Mouse (Mus musculus): ENCODE results near the gene Bach1. TPM values are rescaled to one million over a fixed set of nuclear protein-coding genes. Genes with fewer than 3 reads are reported as not detected.
A peak's percentile ranks its signal among the peaks of the same experiment; 100 is the strongest.
"Not testable (repeated sequence)": the region's sequence is repeated elsewhere in the genome, so short reads cannot be mapped to it uniquely, and the experiment has no call there.

Gene Bach1
- total RNA-seq, 2 experiments from 2014 or later, result 27.9 to 29.5 TPM

DNA sequence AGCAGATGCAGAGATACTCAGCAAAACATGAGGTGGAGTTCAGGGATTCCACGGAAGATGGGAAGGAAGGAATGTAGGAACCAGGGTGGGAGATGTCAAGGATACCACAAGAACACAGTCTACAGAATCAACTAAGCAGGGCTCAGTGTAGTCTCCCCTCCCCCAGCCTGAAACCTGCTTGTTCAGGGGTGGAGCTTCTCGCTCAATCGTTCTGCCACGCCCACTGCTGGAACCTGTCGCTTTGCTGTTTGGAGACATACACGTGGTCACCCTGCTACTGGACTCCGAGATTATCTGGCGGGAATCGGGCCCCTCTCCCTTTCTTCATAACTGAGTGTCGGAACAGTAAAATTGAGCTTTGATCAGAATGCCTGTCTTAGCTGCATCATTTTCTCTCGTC, 20.1 kb upstream of the Bach1 start:
- intact Hi-C loops (cut with DNase I), result no loop called here
- no peak for DNase-seq

DNA sequence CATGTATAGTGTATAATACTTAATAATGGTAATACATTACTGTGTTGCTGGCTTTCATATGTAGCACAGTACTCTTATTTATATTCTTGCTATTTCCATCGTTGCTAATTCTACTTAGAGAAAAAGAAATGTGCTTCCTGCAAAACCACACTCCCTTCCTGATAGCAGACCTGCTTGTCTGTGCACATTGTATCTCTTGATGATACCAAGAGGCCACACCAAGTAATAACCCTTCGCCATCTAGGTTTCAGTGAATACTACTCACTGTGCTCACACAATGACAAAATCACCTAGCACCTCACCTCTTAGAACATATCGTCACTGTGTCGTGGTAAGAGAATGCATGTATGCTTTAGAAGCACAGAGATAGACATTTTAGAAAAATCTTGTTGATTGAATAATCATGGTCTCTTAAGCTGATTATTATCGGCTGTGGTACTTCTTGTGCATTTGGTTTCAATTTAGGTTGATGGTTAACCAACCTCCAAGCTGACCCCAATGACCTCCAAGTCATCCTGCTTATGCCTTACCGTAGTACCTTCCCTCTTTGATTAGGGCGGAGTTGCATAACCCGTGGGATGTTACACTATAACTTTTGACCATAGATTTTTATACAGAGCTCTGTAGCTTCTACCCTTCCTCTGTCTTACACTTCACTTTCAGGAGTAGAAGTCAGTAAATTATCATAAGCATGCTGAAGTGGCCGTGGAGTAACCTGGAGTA, 17.7 kb upstream of the Bach1 start:
- DNase-seq, result no peak
- intact Hi-C loops (cut with DNase I), result no loop called here

DNA sequence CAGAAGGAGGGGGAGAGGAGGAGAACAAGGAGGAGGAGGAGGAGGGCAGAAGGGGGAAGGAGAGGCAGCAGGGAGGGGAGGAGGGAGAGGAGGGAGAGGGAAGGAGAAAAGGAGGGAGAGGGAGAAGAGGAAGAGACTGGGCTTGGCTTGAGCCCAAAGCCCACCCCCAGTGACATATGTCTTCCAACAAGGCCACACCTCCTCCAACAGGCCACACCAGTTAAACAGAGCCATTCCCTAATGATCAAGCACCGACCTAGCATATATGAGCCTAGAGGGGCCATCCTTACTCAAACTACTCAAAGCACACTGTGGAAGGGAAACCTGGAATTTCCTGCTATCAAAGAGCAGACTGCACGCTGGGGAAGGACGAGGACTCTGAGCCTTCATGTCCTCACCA, 16.9 kb upstream of the Bach1 start:
- DNase-seq, result no peak
- intact Hi-C loops (cut with DNase I), result no loop called here

DNA sequence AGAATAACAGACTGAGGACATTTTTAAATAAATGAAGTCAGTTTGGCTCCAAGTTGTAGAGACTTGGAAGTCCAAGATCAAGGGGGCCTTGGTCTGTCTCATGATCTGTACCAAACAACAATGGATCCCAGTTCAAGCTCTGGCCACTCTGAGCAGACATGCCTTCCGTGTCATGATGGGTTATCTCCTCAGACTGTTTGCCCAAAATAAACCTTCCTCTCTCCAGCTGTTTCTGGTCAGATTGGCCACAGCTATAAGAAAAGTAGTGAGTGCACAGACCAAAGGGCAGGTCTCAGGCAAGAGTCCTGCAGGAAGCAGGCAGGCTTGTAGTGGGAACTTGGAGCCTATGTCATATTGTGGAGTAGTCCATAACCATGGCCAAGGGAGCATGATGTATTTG, 12.3 kb upstream of the Bach1 start:
- intact Hi-C loops (cut with DNase I), result no loop called here
- DNase-seq, result no peak

DNA sequence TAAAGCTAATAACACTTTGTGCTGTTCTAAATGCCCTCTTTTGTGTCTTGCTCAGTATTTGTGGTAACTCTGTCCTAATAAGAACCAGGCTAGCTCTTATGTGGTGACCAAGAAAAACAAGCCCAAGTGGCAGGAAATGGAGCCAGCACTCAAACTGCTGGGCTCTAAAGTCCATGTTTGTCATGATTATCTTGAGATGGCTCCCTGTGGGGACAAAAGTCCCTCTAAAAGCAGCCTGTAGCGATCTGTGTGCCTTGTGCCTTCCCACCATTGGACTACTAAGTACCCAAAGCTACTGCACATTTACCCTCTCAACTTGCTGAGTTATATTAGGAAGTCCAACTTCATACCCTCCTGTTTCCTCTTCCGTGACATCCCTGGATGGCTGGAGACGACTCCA, 11.4 kb upstream of the Bach1 start:
- DNase-seq, result no peak
- intact Hi-C loops (cut with DNase I), result no loop called here

DNA sequence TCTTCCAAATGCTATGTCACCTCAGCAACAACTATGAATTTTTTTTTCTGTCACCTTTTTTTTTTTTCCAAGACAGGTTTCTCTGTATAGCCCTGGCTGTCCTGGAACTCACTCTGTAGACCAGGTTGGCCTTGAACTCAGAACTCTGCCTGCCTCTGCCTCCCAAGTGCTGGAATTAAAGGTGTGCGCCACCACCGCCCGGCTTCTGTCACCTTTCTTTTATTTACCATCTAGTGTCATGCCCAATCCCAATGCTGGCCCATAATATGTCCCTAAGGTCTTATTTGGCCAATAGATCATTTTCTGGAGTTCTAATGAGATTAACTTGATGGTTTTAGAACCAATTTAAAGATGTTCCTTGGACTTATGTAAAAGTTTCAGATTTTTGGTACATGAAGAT, 10.4 kb upstream of the Bach1 start:
- intact Hi-C loops (cut with DNase I), result loop anchor here (2.0 kb wide), 1 partner anchor 14 kb away; no protein-coding TSS in a partner anchor
- DNase-seq, result not testable (repeated sequence)

DNA sequence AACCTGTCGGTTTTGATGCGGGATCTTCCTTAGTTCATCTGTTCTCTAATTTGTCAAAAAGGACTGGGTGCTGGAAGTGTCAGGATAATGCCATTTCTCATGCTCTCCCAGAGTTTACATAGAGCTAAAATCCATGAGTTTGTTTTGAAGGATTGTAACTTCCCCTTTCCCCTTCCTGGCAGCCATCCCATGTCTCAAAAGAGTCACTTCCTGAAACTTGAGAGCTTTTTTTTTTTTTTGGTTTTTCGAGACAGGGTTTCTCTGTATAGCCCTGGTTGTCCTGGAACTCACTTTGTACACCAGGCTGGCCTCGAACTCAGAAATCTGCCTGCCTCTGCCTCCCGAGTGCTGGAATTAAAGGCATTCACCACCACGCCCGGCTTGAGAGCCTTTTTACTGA, 9.9 kb upstream of the Bach1 start:
- intact Hi-C loops (cut with DNase I), result loop anchor here (2.0 kb wide), 1 partner anchor 14 kb away; no protein-coding TSS in a partner anchor
- DNase-seq, result peak; percentile 43 to 48

DNA sequence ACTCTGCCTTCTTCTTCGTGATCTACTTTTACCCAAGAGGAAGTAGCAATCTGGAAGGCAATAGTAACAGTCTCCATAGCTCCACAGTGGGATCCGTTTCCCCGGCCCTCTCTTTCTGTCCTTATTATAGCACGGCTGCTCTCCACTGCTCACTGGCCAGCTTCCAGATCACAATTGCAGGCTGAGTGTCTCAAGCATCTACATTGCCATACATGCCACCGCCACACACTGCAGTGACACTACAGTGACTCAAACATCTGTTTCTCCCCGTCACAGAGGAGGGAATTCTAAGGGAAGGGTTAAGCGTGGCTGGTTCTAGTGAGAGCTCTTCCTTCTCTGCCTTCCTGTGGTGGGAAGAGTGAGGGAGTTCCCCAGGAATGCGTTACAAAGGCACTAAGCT, 9.5 kb upstream of the Bach1 start:
- DNase-seq, result peak; percentile 63 to 70
- intact Hi-C loops (cut with DNase I), result loop anchor here (2.0 kb wide), 1 partner anchor 14 kb away; no protein-coding TSS in a partner anchor

DNA sequence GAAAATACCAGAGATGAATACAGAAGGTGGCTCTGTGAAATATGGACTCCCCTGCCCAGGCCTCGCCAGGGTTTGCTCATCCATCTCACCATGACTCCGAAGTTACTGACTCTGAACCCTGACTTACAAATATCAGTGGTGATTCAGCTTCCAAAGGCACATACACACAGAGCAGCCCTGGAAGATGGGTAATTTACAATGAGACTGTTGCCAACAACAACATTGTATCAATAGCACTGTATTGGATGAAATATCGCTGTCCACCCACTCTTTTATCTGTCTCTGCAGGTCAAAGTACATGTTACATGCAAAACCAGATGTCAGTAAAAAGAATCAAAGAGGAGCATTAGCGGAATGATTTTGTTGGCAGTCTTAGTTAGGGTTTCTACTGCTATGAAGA, 8.2 kb upstream of the Bach1 start:
- no peak for DNase-seq
- intact Hi-C loops (cut with DNase I), result no loop called here

DNA sequence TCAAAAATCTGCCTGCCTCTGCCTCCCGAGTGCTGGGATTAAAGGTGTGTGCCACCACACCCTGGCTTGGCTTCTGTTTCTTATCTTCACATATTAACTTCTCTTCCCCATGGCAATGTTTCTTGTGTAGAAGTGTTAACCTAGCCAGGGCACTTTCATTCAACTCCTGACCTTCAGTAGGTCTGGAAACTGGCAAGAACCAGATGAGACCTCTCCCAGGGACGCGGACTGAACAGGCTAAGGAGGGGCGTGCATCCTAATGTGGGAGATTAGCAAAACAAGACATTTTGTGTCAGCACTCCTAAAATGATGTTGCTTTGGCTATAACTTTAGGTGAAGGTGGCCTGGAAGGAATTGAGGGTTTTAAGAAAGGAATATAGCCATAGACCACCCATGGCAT, 7.6 kb upstream of the Bach1 start:
- intact Hi-C loops (cut with DNase I), result no loop called here
- DNase-seq, result no peak

DNA sequence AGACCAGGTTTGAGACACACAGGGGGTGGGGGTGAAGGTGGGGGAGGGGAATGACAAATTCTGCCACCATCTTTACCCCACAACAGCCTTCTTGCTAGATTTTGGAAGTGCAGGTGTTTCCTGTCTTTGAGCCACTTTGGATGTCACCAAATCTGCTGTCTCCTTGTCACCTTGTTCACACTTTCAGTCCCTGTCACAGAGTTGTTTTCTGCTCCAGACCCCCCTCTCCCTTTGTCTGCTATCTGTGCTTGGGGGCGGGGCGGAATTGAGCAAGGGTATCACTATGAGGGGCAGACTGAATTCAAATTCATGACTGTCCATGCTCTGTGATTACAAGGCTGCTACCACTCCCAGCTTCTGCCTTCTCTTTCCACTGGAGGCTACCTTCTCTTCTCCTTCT, 6.2 kb upstream of the Bach1 start:
- DNase-seq, result no peak
- intact Hi-C loops (cut with DNase I), result no loop called here

DNA sequence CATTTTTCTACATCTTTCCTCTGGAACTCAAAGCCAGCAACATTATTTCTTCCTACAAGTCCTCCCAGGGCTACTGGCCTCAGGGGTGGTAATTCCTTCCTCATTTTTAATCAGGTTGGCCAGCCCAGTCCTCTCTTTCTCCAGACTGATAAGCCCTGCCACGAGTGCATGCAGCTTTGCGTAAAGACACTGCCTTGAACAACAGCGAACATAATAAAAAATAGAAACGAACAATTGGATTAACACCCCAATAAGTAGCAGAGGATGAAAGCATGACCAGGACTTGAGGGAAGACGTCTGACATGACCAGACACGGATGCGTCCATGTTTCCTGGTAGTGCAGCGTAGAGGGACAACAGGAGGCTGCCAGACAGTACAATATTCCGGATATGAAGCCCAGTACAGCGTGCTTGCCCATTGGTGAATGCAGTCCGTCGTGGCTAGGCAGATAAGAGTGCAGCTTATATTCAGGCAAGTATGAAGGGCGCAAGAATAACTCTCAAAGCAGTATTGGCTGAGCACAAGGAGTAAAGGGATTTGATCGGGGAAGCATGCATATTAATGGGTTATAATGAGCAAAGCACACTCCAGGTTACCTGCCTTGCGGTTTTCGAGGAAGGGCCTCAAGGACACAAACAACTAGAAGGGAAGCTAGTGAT, 909 bp upstream of the Bach1 start:
- intact Hi-C loops (cut with DNase I), result loop anchor here (5.0 kb wide), 3 partner anchors 36 to 201 kb away; partner anchors contain the start of gene Cct8

DNA sequence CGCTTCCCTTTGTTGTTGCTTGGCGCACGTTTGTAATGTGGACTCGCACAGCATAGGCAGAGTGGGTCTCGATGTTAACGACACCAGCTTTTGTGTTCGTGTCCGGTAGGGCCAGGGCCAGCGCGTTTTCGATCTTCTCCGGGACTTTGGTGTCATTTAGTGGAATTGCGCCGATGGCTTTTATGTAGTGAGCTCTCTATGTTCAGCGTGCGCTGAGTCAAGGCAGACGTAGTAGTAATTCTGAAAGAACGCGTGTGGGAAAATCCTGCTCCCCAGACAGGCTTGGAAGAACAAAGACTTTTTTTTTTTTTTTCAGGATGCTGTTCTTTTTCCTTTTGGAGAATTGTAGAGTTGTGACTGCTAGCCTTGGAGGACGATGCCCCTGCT, 554 bp downstream of the Bach1 start:
- peak in 1 of 2 experiments; percentile 74 for DNase-seq
- intact Hi-C loops (cut with DNase I), result loop anchor here (5.0 kb wide), 3 partner anchors 37 to 202 kb away; partner anchors contain the start of gene Cct8

More for the DNA sequence above, 909 bp upstream of the Bach1 start:
- DNase-seq, result peak; percentile 18 to 34

DNA sequence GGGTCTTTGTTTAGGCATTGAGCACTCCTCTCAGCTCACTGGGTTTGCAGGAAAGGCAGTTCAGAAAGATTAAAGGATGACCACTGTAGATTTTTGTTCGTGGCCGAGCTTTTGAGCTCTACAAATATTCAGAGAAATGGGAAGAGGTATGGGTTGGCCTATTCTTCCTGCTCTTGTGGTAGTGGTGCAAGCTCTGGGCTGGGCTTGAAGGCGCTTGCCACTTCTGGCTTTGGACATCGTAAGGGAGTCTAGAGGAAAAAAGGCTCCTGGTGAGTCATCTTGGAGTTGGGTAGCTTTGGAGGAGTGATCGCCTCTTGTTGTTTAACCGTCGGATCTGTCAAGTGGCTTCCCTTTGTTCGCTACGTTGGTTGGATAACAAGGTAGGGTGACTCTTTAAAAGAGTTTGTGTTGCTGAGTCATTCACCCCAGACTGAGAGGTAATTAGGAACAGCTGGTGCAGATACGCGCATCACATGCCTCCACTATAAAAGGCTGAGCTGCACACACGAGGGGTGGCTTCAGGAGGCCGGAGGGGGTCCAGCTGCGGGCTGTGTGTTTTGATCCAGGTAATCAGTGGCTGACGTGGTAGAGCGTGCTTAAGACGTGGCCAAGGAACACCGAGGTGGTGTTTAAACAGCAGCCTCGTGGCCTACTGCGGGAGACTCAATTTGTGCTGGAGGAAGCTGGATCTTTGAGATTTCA, 1.1 kb downstream of the Bach1 start:
- intact Hi-C loops (cut with DNase I), result loop anchor here (5.0 kb wide), 3 partner anchors 38 to 203 kb away; partner anchors contain the start of gene Cct8
- DNase-seq, result peak; percentile 71 to 75

DNA sequence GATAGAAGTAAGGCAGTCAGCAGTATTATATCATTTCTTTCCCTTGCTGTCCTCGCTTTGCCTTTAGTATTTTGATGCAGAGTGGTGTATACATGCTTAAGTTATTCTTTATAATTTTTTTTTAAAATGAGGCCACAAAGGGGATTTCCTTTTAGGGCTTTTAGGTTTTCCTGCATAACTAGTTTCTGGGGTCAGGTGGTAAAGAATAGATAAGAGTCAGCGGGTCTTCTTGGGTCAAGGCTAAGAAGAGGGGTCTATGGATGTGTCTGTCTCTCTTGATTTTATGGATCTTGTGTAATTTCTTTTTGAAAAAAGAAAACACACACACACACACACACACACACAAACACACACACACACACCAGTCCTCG, 1.6 kb downstream of the Bach1 start:
- intact Hi-C loops (cut with DNase I), result no loop called here

DNA sequence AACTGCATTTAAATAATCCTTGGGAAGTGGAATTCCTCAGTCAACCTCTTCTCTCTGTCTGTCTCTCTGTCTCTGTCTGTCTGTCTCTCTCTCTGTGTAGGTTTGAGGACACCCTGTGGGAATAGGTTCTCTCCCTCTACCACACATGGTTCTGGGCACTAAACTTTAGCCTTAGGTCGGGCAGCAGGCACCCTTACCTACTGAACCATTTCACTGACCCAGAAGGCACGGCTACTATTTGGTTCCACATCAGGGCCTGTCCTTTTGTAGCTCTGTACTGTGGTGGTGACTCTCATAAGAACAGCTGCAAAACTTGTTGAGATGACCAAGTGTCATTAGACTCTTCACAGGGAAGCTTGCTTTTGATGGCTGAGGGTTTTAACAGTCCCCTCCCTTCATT, 3.1 kb downstream of the Bach1 start:
- no peak for DNase-seq
- intact Hi-C loops (cut with DNase I), result no loop called here

More for the DNA sequence above, 1.6 kb downstream of the Bach1 start:
- no peak for DNase-seq

DNA sequence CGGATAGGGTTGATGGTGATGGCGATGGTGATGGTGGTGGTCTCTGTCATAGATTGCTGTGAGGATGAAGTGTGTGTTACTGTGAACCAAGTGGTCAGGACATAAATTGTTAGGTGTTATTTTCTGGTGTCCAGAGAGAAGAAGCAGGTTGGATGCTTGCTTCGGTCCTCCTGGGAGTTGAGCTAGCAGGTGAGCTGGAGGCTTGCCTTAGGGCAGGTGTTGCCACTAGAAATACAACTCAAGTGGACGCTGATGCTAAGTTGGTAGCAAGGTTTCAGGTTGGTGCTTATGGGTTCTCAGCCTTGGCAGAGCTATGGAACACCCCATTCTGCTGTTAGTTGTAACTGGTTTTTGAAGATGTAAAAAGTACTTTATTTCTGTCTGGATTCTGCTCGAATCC, 4.1 kb downstream of the Bach1 start:
- intact Hi-C loops (cut with DNase I), result no loop called here

DNA sequence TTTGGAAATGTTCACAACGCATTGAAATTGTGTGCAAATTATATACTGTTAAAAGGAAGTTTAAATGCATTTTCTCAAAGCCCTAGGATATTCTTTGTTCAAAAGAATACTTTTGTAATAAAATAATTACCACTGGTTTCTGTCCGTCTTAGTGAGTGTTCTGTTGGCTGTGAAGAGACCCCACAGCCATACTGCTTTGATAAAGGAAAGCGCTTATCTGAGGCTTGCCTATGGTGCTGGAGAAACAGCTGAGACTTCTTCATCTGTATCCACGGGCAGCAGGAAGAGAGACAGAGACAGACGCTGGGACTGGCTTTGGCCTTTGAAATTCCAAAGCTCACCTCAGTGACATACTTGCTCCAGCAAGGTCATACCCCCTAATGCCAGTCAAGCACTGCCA, 5.5 kb downstream of the Bach1 start:
- DNase-seq, result no peak
- intact Hi-C loops (cut with DNase I), result no loop called here

More for the DNA sequence above, 4.1 kb downstream of the Bach1 start:
- no peak for DNase-seq

DNA sequence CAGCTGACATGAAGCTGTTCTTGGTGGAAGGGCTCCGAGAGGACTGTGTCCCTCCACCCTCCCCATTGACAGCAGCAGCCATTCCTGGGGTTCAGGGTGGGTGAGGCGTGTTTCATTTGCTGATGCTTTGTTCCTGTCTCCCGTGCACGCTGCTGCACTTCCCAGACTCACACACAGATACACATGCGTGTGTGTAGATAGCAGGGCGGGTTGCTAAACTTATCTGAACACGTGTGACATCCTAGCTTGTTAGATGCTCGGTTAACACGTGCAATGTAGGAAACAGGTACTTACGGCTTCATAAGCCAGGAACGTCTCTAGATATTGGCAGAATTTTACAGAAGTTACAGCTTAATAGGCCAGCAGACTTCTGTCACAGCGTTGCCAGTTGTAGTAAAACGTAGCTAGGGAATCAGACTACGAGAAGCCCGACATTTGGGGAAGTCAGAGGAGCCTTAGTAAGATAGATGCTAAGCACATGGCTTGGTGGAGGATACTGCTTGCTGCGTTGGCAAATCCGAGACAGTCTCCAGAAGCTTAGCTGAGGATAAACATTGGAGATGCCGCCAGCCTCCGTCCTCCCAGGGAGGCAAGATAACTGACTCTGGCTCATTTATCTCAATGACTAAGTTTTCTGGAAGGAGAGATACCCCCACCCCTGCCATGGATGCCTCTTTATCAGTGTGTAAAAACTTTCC, 7.3 kb downstream of the Bach1 start:
- no peak for DNase-seq
- intact Hi-C loops (cut with DNase I), result no loop called here

DNA sequence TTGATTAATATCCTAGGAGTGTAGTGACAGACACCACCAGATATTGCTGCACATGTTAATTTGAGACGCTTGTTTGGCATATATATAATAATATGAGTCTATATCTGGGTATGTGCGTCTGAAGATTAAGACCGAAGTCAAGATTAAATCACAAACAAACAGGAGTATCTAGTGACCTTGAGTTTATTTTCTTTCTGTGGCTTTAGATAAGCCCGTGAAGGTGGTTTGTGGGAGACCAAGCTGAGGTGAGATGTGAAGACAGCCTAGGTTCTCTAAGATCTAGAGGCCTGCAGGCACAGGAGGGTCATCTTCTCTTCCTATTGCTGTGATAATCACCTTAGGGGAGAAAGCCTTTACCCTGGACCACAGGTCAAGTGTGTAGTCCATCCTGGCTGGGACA, 8.6 kb downstream of the Bach1 start:
- no peak for DNase-seq
- intact Hi-C loops (cut with DNase I), result no loop called here

DNA sequence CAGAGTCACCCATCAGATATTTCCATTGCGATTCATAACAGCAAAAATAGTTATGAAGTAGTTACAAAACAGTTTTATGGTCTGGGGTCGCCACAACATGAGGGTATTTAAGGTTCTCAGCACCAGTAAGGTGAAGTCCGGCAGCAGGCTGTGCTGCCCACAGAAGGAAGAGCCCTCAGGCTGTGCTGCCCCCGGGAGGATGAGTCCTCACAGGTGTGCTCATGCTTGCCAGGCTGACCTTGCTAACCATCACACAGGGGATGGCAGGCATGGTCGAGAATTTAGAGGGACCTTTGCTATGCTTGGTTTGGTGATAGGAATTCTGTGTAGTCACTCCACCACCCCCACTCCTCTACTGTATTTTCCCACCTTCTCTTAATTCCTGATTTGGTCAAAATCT, 9.8 kb downstream of the Bach1 start:
- intact Hi-C loops (cut with DNase I), result no loop called here

More for the DNA sequence above, 9.8 kb downstream of the Bach1 start:
- DNase-seq, result no peak
